Mouse (Mus musculus) midbrain, embryonic 14.5 days (tissue): ENCODE data around the gene Lmtk3. TPM values are rescaled to one million over a fixed set of nuclear protein-coding genes. Genes with fewer than 3 reads are reported as not detected.

ENCODE experiments used
- ATAC-seq: fragments of 200-750 bp; cut with Nextera tagmentation; 2 replicates; pipeline ENCODE4 v1.8.0; 2017; ENCODE audit warnings: moderate number of reproducible peaks, moderate library complexity; ENCODE audit not compliant: low FRiP score, low TSS enrichment
- DNase-seq: peaks from one replicate; pipeline ENCODE4 v3.0.0-alpha.2; 2015
- H3K27ac ChIP-seq: fragments of 300-500 bp; sonication (generic); replicated peaks from 2 replicates; pipeline ENCODE4 v1.5.1; 2014; ENCODE audit warnings: mild to moderate bottlenecking, low read depth, low read length, moderate library complexity
- H3K27me3 ChIP-seq: fragments of 300-500 bp; sonication (generic); 2 replicates; pipeline ENCODE4 v1.6.1; 2014; ENCODE audit warnings: low read length, control low read depth, mixed read lengths; ENCODE audit not compliant: control insufficient read depth, insufficient read depth
- H3K36me3 ChIP-seq: fragments of 300-500 bp; sonication (generic); 2 replicates; pipeline ENCODE4 v1.6.1; 2014; ENCODE audit warnings: low read length, control low read depth; ENCODE audit not compliant: control insufficient read depth, insufficient read depth
- H3K4me1 ChIP-seq: fragments of 300-500 bp; sonication (generic); 2 replicates; pipeline ENCODE4 v1.6.1; 2014; ENCODE audit warnings: mild to moderate bottlenecking, antibody characterized with exemption, low read length, control low read depth; ENCODE audit not compliant: control insufficient read depth, insufficient read depth
- H3K4me2 ChIP-seq: fragments of 300-500 bp; sonication (generic); 2 replicates; pipeline ENCODE4 v1.6.1; 2014; ENCODE audit warnings: mild to moderate bottlenecking, low read length, moderate library complexity
- H3K4me3 ChIP-seq: fragments of 300-500 bp; sonication (generic); replicated peaks from 2 replicates; pipeline ENCODE4 v1.5.1; 2014; ENCODE audit warnings: low read depth, low read length
- H3K9ac ChIP-seq: fragments of 300-500 bp; sonication (generic); replicated peaks from 2 replicates; pipeline ENCODE4 v1.6.1; 2014; ENCODE audit warnings: mild to moderate bottlenecking, low read length, moderate library complexity
- H3K9me3 ChIP-seq: fragments of 300-500 bp; sonication (generic); 2 replicates; pipeline ENCODE4 v1.6.1; 2016; ENCODE audit warnings: low read length, control low read depth, mixed read lengths; ENCODE audit not compliant: control insufficient read depth
- WGBS: fragments of 180-500 bp; shearing (Covaris S2); extraction: QIAGEN DNeasy Blood & Tissue Kit; methylation state at CpG from one replicate; pipeline ENCODE4 v1.1.7; 2014; 5-methylcytosine and 5-hydroxymethylcytosine counted together
- polyA plus RNA-seq: library from polyadenylated mRNA; unstranded; fragments of >200 nt; fragmentation: Nextera tagmentation; extraction: Ambion mirVana; gene quantifications from 2 replicates; pipeline ENCODE4 v1.2.1, GENCODE M21; 2014

Lmtk3 gene
- polyA plus RNA-seq, 1 experiment from 2014 or later = 25.2 TPM

DNA sequence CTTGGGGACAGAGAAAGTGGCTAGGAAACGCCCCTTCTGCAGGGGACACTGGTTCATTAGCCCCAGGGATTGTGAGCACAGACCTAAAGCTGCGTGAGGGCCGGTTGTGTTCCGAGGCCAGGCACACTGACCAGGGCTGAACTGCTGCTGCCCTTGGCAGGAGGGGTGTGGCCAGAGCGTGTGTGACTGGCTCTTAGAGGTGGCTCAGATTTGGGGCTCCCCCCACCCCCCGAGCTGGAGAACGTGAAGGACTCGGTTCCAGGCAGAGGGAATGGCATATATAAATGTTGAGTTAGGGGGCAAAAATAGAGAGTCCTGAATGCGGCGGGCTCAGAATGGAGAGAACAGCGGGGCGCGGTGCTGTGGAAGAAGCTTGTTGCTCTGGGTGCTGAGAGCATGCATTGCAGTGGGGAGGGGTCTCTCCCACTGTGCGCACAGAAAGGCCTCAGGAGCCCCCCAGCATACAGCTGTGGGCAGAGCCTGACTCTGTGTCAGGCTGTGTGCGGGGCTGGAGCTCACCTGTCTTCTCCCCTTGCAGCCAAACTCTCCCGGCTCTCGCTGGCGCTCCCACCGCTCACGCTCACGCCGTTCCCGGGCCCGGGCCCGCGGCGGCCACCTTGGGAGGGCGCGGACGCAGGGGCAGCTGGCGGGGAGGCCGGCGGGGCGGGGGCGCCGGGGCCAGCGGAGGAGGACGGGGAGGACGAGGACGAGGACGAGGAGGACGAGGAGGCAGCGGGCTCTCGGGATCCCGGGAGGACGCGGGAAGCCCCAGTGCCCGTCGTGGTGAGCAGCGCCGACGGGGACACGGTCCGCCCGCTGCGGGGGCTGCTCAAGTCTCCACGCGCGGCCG, 14.3 kb downstream of the Lmtk3 start:
- Histone ChIP-seq H3K36me3 (peaks cover 91% of the 10 kb centered on the region), H3K27me3 (0 out of 2 replicates have a peak, but pooled peaks cover 4% of the 10 kb centered on the region), H3K9me3 (no peaks in the 10 kb centered on the region), H3K4me3 (peak overlapping the region; percentile 22), H3K4me1 (peaks cover 16% of the 10 kb centered on the region), H3K9ac (peak overlapping the region; percentile 49), H3K27ac (no peak overlapping the region), H3K4me2 (peak overlapping the region; percentile 51)
- ATAC-seq = no peak
- DNase-seq = peak; percentile 51
- WGBS = 2% methylated on average over 54 of the region's 60 CpGs

DNA sequence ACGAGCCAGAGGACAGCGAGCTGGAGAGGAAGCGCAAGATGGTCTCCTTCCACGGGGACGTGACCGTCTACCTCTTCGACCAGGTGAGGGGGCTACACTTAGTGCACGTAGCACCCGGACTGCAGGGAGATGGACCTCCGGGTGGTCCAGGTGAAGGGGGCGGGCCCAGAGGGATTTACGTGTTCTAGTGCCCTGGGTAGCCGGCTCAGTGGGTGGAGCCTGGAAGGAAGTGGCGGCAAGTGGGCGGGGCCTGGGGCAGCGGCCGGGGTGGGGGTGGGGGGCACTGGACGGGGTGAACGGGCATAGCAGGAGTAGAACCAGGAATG, 14.9 kb downstream of the Lmtk3 start:
- no peak for DNase-seq
- Histone ChIP-seq H3K9me3 (no peaks in the 10 kb centered on the region), H3K4me1 (peaks cover 16% of the 10 kb centered on the region), H3K4me2 (peak overlapping the region; percentile 51), H3K4me3 (peak overlapping the region; percentile 22), H3K9ac (peak overlapping the region; percentile 49), H3K27ac (no peak overlapping the region), H3K27me3 (0 out of 2 replicates have a peak, but pooled peaks cover 4% of the 10 kb centered on the region), H3K36me3 (peaks cover 91% of the 10 kb centered on the region)
- no peak for ATAC-seq
- 2% methylated on average over 19 of the region's 19 CpGs for WGBS

DNA sequence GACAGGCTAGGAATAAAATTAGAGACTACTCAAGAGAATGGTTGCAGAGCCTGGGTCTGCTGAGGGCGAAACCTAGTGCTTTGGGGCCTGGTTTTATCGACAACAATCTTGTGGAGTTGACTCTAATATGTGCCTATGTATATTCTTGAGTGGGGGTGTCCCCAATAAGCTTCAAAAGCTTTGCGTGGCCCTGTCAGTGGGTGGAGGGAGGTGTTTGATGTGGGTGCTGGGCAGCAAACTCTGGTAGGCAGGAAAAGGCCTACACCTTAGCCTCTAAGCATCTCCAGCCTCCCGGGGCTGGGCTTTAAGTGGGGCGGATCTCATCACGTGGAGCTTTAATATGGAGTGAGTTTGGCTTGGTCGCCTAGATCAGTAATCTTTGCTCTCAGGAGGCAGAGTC, 15.4 kb downstream of the Lmtk3 start:
- H3K27me3 ChIP-seq = 0 out of 2 replicates have a peak, but pooled peaks cover 4% of the 10 kb centered on the region
- H3K27ac ChIP-seq = no peak overlapping the region
- no peak overlapping the region; the same call in 1 of the 2 replicates for H3K9ac ChIP-seq
- H3K36me3 ChIP-seq = peaks cover 91% of the 10 kb centered on the region
- DNase-seq = no peak
- H3K4me3 ChIP-seq = no peak overlapping the region
- peaks cover 16% of the 10 kb centered on the region for H3K4me1 ChIP-seq
- ATAC-seq = no peak
- WGBS = 42% methylated on average over 7 of the region's 7 CpGs
- H3K9me3 ChIP-seq = no peaks in the 10 kb centered on the region
- no peak overlapping the region for H3K4me2 ChIP-seq

DNA sequence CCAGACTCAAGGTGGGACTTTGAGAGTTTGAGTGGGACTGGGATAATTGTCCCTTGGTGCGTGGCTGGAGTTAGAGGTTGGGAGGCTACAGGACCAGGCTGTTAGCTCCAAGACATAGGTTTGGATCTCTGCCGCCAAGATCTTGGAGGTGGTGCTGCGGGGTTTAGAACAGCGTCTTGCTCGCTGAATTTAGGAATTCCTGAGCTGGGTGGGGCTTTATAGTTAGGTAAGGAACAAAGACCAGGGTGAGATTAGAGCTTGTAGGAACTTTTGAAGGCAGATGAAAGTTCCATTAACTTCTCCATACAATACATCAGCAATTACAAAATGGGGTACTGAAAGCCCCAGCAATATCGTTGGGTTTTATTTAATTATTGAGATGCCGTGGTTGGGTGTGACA, 16.5 kb downstream of the Lmtk3 start:
- DNase-seq = no peak
- H3K36me3 ChIP-seq = peaks cover 87% of the 10 kb centered on the region
- H3K9ac ChIP-seq = no peak overlapping the region
- ATAC-seq = no peak
- H3K27me3 ChIP-seq = 0 out of 2 replicates have a peak, but pooled peaks cover 4% of the 10 kb centered on the region
- no peaks in the 10 kb centered on the region for H3K9me3 ChIP-seq
- no peak overlapping the region for H3K4me2 ChIP-seq
- H3K27ac ChIP-seq = no peak overlapping the region
- H3K4me1 ChIP-seq = peaks cover 16% of the 10 kb centered on the region
- no peak overlapping the region for H3K4me3 ChIP-seq
- WGBS = 44% methylated on average over 7 of the region's 7 CpGs

DNA sequence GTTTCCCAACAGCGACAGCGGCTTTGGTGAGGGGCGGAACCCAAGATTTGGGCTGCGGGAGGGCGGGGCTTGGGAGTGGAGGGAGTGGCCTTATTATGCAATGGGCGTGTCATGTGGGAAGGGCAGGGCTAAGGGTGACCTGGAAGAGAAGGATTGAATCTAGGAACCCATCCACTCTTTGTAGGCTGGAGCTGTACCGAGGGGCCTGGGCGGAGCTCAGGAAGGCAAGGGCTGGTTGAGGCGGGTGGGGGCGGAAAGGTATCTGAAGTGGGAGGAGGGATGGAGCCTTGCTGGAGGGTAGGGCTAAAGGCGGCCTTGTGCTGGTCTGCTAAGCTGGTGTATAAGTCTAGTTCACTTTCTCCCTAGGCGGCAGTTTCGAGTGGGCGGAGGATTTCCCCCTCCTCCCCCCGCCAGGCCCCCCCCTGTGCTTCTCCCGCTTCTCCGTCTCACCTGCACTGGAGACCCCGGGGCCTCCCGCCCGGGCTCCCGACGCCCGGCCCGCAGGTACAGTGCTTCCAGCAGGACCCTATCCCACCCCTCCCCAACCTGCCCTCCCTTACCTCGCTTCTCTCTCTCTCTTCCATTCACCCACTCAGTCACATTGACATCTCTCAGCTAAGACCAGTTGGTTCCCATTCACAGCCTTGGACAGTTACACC, 17.1 kb downstream of the Lmtk3 start:
- no peak overlapping the region; the same call in 1 of the 2 replicates for H3K27ac ChIP-seq
- DNase-seq = no peak
- peaks cover 85% of the 10 kb centered on the region for H3K36me3 ChIP-seq

DNA sequence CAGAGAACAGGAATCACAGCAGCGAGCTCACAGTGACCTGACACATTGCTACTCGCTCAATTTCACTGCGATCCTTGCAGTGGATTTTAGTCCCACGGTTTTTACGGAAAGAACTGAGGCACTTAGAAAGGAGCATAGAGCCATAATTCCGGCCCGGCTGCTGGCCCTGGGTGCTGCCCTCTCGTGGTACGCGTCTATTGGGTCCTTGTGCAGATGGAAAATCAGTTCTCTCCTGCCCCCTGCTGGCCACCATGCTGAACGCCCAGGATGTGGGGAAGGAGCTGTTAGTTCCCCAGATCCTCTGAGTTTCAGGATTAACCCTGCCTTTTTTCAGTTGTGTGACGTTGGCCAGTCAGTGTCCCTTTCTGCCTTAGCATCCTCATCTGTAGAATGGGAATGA, 17.8 kb downstream of the Lmtk3 start:
- DNase-seq = peak; percentile 96
- Histone ChIP-seq H3K4me2 (no peak overlapping the region), H3K9me3 (no peaks in the 10 kb centered on the region), H3K9ac (no peak overlapping the region), H3K4me1 (peaks cover 16% of the 10 kb centered on the region), H3K27me3 (no peaks in the 10 kb centered on the region), H3K36me3 (peaks cover 85% of the 10 kb centered on the region), H3K4me3 (no peak overlapping the region), H3K27ac (no peak overlapping the region; the same call in 1 of the 2 replicates)
- peak; percentile 59; the same call in 1 of the 2 replicates for ATAC-seq
- 3% methylated on average over 12 of the region's 12 CpGs for WGBS

More for the DNA sequence above, 17.1 kb downstream of the Lmtk3 start:
- Histone ChIP-seq H3K27me3 (0 out of 2 replicates have a peak, but pooled peaks cover 4% of the 10 kb centered on the region), H3K4me1 (peaks cover 16% of the 10 kb centered on the region), H3K4me2 (no peak overlapping the region), H3K9ac (no peak overlapping the region), H3K4me3 (no peak overlapping the region), H3K9me3 (no peaks in the 10 kb centered on the region)
- ATAC-seq = no peak
- WGBS = 27% methylated on average over 25 of the region's 25 CpGs

DNA sequence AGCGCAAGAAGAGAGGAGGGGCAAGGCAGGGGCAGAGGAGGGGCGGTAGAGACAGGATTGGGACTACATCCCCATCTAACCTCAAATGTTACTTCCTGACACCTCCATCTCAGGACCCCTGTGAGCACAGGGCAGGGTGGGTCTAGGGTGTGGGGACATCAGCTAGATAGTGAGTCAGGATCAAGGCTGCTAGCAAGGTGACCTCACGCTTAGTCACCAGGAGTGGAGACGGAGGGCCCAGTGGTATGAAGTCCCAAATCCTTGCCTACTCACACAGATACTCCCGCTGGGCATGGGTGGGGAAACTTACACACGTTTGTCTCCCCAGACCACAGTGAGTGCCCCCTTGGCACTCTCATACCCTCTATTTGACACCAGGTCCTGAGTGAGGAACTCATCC, 19.0 kb downstream of the Lmtk3 start:
- no peak for ATAC-seq
- WGBS = 94% methylated on average over 6 of the region's 6 CpGs
- H3K36me3 ChIP-seq = peaks cover 85% of the 10 kb centered on the region
- H3K27ac ChIP-seq = no peak overlapping the region
- no peaks in the 10 kb centered on the region for H3K27me3 ChIP-seq
- no peak overlapping the region for H3K4me3 ChIP-seq
- no peak overlapping the region for H3K9ac ChIP-seq
- H3K9me3 ChIP-seq = no peaks in the 10 kb centered on the region
- H3K4me2 ChIP-seq = no peak overlapping the region
- H3K4me1 ChIP-seq = peaks cover 13% of the 10 kb centered on the region
- DNase-seq = no peak

DNA sequence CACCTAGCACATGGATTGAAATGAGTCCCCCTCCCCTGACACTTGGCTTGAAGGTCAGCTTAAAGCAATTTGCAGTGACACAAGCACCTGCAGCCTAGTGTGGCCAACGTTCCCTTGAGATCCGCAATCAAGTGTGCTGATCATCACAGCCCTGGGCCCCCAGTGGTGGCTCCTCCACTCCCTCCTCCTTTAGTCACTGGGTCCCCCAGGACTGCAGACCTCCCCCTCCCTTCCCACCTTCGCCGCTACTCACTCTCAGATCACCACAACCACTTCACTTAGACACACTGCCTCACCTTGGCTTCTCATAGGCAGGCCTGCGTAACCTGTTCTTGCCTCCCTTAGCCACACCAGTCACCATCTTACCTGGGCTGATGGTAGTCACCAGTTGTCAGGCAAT, 22.4 kb downstream of the Lmtk3 start:
- H3K36me3 ChIP-seq = peaks cover 93% of the 10 kb centered on the region
- H3K9me3 ChIP-seq = no peaks in the 10 kb centered on the region
- no peaks in the 10 kb centered on the region for H3K27me3 ChIP-seq
- no peak overlapping the region for H3K4me3 ChIP-seq
- no peak overlapping the region for H3K4me2 ChIP-seq
- ATAC-seq (no peak), DNase-seq (no peak)
- H3K27ac ChIP-seq = peak overlapping the region; percentile 6; the same call in 1 of the 2 replicates
- no peak overlapping the region for H3K9ac ChIP-seq
- no peaks in the 10 kb centered on the region for H3K4me1 ChIP-seq
- 64% methylated on average over 5 of the region's 5 CpGs for WGBS
